Mouse (Mus musculus): ENCODE results near the gene Tmem63b.

- no peak for TF ChIP-seq CTCF (IDR thresholded peaks at IDR 0.05; ENCODE audit: low read depth)
- no peak for TF ChIP-seq EP300 (optimal IDR thresholded peaks at IDR 0.05)
Measured at GRCm38 (mm10) chr17:45733038-45733734, 46.5 kb upstream of the Tmem63b start.

Data from stomach, postnatal 0 days (tissue).